Mouse (Mus musculus): ENCODE results near the gene Aurkb. TPM values are rescaled to one million over a fixed set of nuclear protein-coding genes. Genes with fewer than 3 reads are reported as not detected.
A peak's percentile ranks its signal among the peaks of the same experiment; 100 is the strongest.

Aurkb gene
- total and polyA plus RNA-seq, 3 experiments: 120 to 170 (median 159) TPM

GRCm38 (mm10) chr11:69096987-69097900 is 51.8 kb downstream of the Aurkb start:
- H3K9ac ChIP-seq (ENCODE audit: control insufficient read depth, low read depth, low read length, poor library complexity, severe bottlenecking): peak overlapping the region; percentile 72
- H3K4me3 ChIP-seq (ENCODE audit: control insufficient read depth in 1 of 2, insufficient read depth in 1 of 2, low read depth in 2 of 2, low read length in 2 of 2): peak overlapping the region; percentile 54 to 61
- no peaks in the 10 kb centered on the region for H3K9me3 ChIP-seq (replicated peaks; ENCODE audit: insufficient read depth, low read length)
- DNase-seq (ENCODE audit: low read depth, low spot score): peak; percentile 99
- H3K4me1 ChIP-seq (ENCODE audit: control insufficient read depth in 1 of 2, insufficient read depth in 2 of 2, low read length in 2 of 2): peaks cover 17 to 21% of the 10 kb centered on the region in 2 experiments
- peaks cover 3 to 13% of the 10 kb centered on the region in 2 experiments for H3K36me3 ChIP-seq (ENCODE audit: control insufficient read depth in 1 of 2, insufficient read depth in 2 of 2, low read length in 2 of 2)
- H3K27me3 ChIP-seq (ENCODE audit: control insufficient read depth in 1 of 2, insufficient read depth in 2 of 2, low read length in 2 of 2): no peaks in the 10 kb centered on the region
- H3K79me2 ChIP-seq (ENCODE audit: control insufficient read depth, insufficient read depth, low read length, poor library complexity): peaks cover 17% of the 10 kb centered on the region
- peak overlapping the region; percentile 88 for H3K27ac ChIP-seq (ENCODE audit: control insufficient read depth, low read depth, low read length)
- TF ChIP-seq CHD2 (IDR thresholded peaks at IDR 0.05; ENCODE audit: low read length): no peak; the same call in none of the 2 replicates
- no peak for TF ChIP-seq CHD1 (IDR thresholded peaks at IDR 0.05; ENCODE audit: low read depth, low read length)
- TF ChIP-seq TAL1 (IDR thresholded peaks at IDR 0.05; ENCODE audit: low read length): no peak
- TF ChIP-seq SMC3 (IDR thresholded peaks at IDR 0.05; ENCODE audit: low read depth, low read length): no peak
- TF ChIP-seq JUND (IDR thresholded peaks at IDR 0.05; ENCODE audit: low read depth, low read length): no peak
- peak; percentile 54 to 78 for TF ChIP-seq USF2 (IDR thresholded peaks at IDR 0.05; ENCODE audit: borderline replicate concordance in 1 of 2, insufficient read depth in 1 of 2, low read depth in 1 of 2, low read length in 2 of 2)
- TF ChIP-seq MAFK (IDR thresholded peaks at IDR 0.05; ENCODE audit: borderline replicate concordance, low read depth, low read length): peak; percentile 22; the same call in 1 of the 2 replicates
- TF ChIP-seq EP300 (IDR thresholded peaks at IDR 0.05; ENCODE audit: low read depth in 1 of 2, low read length in 2 of 2): peak; percentile 14 to 76
- TF ChIP-seq MYC (IDR thresholded peaks at IDR 0.05; ENCODE audit: low read depth, low read length): peak; percentile 80
- TF ChIP-seq MEF2A (IDR thresholded peaks at IDR 0.05; ENCODE audit: extremely low read depth, insufficient replicate concordance, low read depth, low read length, poor library complexity, severe bottlenecking): peak; percentile 47; the same call in 1 of the 2 replicates
- peak; percentile 93 for TF ChIP-seq MAX (IDR thresholded peaks at IDR 0.05; ENCODE audit: low read length)
- no peak; the same call in 1 of the 2 replicates for TF ChIP-seq TBP (IDR thresholded peaks at IDR 0.05; ENCODE audit: low read depth, low read length)
- peak; percentile 46; the same call in 1 of the 2 replicates for TF ChIP-seq NRF1 (IDR thresholded peaks at IDR 0.05; ENCODE audit: insufficient read depth, low read depth, low read length, poor library complexity, severe bottlenecking)
- peak; percentile 33; the same call in 1 of the 2 replicates for TF ChIP-seq ZC3H11A (IDR thresholded peaks at IDR 0.05; ENCODE audit: low read depth, low read length)
- peak; percentile 63 for TF ChIP-seq TCF12 (IDR thresholded peaks at IDR 0.05; ENCODE audit: low read depth, low read length)
- TF ChIP-seq POLR2AphosphoS2 (IDR thresholded peaks at IDR 0.05; ENCODE audit: low read length): no peak; the same call in 1 of the 2 replicates
- TF ChIP-seq USF1 (IDR thresholded peaks at IDR 0.05; ENCODE audit: low read depth, low read length): peak; percentile 95
- peak; percentile 99 for TF ChIP-seq ETS1 (IDR thresholded peaks at IDR 0.05; ENCODE audit: low read depth, low read length)
- no peak for TF ChIP-seq GATA1 (IDR thresholded peaks at IDR 0.05; ENCODE audit: low read depth, low read length)
- peak; percentile 88 for TF ChIP-seq BHLHE40 (IDR thresholded peaks at IDR 0.05; ENCODE audit: borderline replicate concordance, low read depth, low read length)
- peak in 1 of 2 experiments; percentile 54; a peak in 1 of 4 replicates for TF ChIP-seq POLR2A (IDR thresholded peaks at IDR 0.05; ENCODE audit: control insufficient read depth in 1 of 2, insufficient read depth in 1 of 2, low read depth in 1 of 2, low read length in 2 of 2, poor library complexity in 1 of 2)
- TF ChIP-seq ZKSCAN1 (IDR thresholded peaks at IDR 0.05; ENCODE audit: low read depth, low read length): no peak
- no peak for TF ChIP-seq CTCF (IDR thresholded peaks at IDR 0.05 in 2 of 3, conservative IDR thresholded peaks at IDR 0.05 in 1 of 3; ENCODE audit: control insufficient read depth in 1 of 3, insufficient read depth in 1 of 3, low read depth in 2 of 3, low read length in 3 of 3, poor library complexity in 1 of 3, severe bottlenecking in 1 of 3)
- TF ChIP-seq E2F4 (IDR thresholded peaks at IDR 0.05; ENCODE audit: borderline replicate concordance, low read depth, low read length): no peak; the same call in 1 of the 2 replicates
- TF ChIP-seq SIN3A (IDR thresholded peaks at IDR 0.05; ENCODE audit: low read length): peak; percentile 97
- peak; percentile 55; the same call in 1 of the 2 replicates for TF ChIP-seq RCOR1 (IDR thresholded peaks at IDR 0.05; ENCODE audit: low read depth, low read length)
- peak; percentile 28 for TF ChIP-seq NELFE (IDR thresholded peaks at IDR 0.05; ENCODE audit: low read depth, low read length)
- peak; percentile 61; the same call in 1 of the 2 replicates for TF ChIP-seq ZNF384 (IDR thresholded peaks at IDR 0.05; ENCODE audit: low read depth, low read length)
- TF ChIP-seq MAZ (IDR thresholded peaks at IDR 0.05; ENCODE audit: low read depth, low read length): peak; percentile 98
- no peak for TF ChIP-seq ZMIZ1 (IDR thresholded peaks at IDR 0.05; ENCODE audit: low read depth, low read length)
- peak; percentile 95 for TF ChIP-seq MXI1 (IDR thresholded peaks at IDR 0.05; ENCODE audit: low read depth, low read length)
- peak; percentile 69 for TF ChIP-seq HCFC1 (IDR thresholded peaks at IDR 0.05; ENCODE audit: low read depth, low read length)
- TF ChIP-seq UBTF (IDR thresholded peaks at IDR 0.05; ENCODE audit: borderline replicate concordance, insufficient read depth, low read depth, low read length): no peak
- TF ChIP-seq ELF1 (IDR thresholded peaks at IDR 0.05; ENCODE audit: low read depth, low read length): no peak

Data from MEL (cell line).